Mouse (Mus musculus) small intestine, adult 2 months (tissue): Measurements from ENCODE around the gene Olfr285.

Experiments used
- CTCF ChIP-seq: fragments of 200-500 bp; IDR thresholded peaks from 2 replicates; pipeline ENCODE4 v1.5.1; 2012; ENCODE audit warnings: low read depth, mild to moderate bottlenecking, control low read depth, inconsistent platforms, low read length, moderate library complexity, mixed read lengths; ENCODE audit not compliant: insufficient replicate concordance, insufficient read length; ENCODE audit errors: extremely low read depth
- POLR2A ChIP-seq: fragments of 200-500 bp; IDR thresholded peaks from 2 replicates; pipeline ENCODE4 v1.6.1; 2012; ENCODE audit warnings: low read depth, mild to moderate bottlenecking, control low read depth, inconsistent platforms, low read length, moderate library complexity

DNA sequence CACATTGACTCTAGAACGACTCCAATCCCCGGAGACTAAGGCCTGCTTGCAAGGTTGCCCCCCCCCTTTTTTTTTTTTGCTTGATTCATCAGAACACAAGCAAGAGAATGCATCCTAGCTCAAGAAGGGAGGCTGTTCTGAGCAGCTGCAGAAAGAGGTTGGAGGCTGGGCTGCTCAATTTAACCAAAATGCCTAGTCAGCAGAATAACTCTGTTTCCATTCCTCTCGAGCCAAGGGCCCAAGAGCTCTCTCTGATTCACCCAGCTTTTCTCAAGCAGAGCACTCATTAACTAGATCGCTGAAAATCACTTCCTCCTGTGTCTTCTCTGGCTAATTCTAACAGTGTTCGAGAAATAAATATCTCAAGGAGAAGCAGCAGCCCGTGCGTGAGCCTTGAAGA lies 30.7 kb downstream of the Olfr285 start:
- no peak for TF ChIP-seq POLR2A
- TF ChIP-seq CTCF = no peak
